Mouse (Mus musculus): ENCODE measurements around the gene Trim40. TPM values are rescaled to one million over a fixed set of nuclear protein-coding genes. Genes with fewer than 3 reads are reported as not detected.

Gene Trim40
- polyA plus RNA-seq (2012; ENCODE audit: insufficient read depth, low replicate concordance): not detected in 2 replicates

DNA sequence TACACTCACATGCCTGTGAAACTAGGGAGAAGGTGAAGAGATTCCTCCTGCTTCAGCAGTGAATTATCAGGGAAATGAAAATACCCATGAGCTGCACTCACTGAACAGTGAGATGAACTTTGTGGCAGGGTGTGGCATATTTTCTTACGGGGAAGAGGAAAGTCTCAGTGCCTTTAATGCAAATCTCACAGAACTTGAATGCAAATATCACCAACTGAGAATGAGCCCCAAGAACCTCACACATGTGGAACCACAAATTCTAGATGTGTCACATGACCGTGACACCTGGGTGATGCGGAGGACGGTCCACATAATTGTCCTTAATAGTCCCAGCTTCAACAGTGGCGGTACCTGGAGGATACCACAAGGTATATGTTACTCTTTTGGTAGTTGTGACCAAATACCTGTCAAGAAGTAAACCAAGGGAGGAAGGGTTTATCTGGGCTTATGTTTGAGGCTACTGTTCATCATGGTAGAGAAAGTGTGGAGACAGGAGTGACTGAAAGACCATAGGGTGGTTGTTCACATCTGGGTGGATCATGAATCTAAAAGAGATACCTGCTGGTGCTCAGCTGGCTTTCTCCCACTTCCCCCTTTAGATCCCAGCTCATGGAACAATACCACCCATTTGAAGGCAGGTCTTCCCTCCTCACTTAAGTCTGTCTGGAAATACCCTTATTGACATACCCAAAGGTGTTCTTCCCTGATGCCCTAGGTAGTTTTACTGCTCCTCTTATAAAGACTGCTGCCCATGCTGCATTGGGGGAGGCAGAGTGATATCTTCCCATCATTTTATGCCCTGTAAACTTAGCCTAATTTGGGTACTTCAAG, at the start of gene Trim40:
Gene Trim40 (minus strand): TSS at position 51 of the 831 bp plus-strand sequence.
- no peaks in the 10 kb centered on the region for H3K9me3 ChIP-seq
- peaks cover 46% of the 10 kb centered on the region for H3K27me3 ChIP-seq (replicated peaks)
- H3K4me3 ChIP-seq (replicated peaks): no peak within 1 kb of the TSS
- H3K36me3 ChIP-seq (replicated peaks; ENCODE audit: low read length): no peaks in the 10 kb centered on the region
- TF ChIP-seq GATA1 (IDR thresholded peaks at IDR 0.05; ENCODE audit: borderline replicate concordance, low read length) (no peak), FLI1 (IDR thresholded peaks at IDR 0.05; ENCODE audit: low read length) (no peak)
- H3K4me1 ChIP-seq: peaks cover 22% of the 10 kb centered on the region

DNA sequence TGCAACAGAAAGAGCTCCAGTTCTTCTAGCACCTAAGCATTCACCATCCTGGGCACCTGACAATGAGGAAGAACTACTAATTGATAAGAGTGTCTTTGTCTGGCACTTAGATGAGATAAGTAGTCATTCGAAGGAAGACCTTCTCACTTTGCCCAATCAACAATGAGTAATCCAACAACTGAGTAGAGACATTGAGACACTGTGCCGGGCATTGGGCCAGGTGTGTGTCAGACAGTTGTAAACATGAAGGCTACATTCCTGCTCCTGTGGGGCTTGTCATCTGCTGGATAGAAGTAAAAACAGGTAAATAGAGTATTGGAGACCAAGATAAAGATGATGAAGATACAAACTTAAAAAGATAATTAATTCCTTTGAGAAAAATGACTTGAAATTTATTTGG, 48.1 kb upstream of the Trim40 start:
- Histone ChIP-seq H3K4me1 (peaks cover 9% of the 10 kb centered on the region), H3K9me3 (peaks cover 8% of the 10 kb centered on the region; the same call in 1 of the 2 replicates), H3K27me3 (replicated peaks) (peaks cover 59% of the 10 kb centered on the region), H3K36me3 (replicated peaks; ENCODE audit: low read length) (no peaks in the 10 kb centered on the region), H3K4me3 (replicated peaks) (no peak overlapping the region)
- TF ChIP-seq GATA1 (IDR thresholded peaks at IDR 0.05; ENCODE audit: borderline replicate concordance, low read length) (no peak), FLI1 (IDR thresholded peaks at IDR 0.05; ENCODE audit: low read length) (no peak)

DNA sequence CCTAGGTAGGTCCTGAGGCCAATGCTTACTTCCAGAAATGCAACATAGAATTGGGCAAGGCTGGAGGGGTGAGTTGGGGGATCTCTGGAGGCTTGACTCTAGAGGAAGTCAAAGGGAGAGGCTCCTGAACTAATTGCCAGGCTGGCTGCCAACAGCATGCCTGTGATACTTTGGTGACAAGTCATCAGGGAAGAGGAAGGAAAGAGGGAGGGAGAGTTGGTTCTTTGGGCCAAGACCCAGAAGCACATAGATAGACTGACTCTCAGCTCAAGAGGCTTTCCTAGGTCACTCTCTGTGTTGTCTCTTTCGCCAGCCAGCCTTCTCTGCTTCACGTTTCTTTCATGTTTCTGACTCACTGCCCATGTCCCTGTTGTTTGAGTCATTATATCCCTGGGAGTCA, 41.9 kb upstream of the Trim40 start:
- H3K27me3 ChIP-seq (replicated peaks): peaks cover 37% of the 10 kb centered on the region
- H3K4me3 ChIP-seq (replicated peaks): no peak overlapping the region
- peaks cover 11% of the 10 kb centered on the region for H3K4me1 ChIP-seq
- TF ChIP-seq GATA1 (IDR thresholded peaks at IDR 0.05; ENCODE audit: borderline replicate concordance, low read length): no peak
- TF ChIP-seq FLI1 (IDR thresholded peaks at IDR 0.05; ENCODE audit: low read length): no peak
- no peaks in the 10 kb centered on the region for H3K36me3 ChIP-seq (replicated peaks; ENCODE audit: low read length)
- H3K9me3 ChIP-seq: no peaks in the 10 kb centered on the region

DNA sequence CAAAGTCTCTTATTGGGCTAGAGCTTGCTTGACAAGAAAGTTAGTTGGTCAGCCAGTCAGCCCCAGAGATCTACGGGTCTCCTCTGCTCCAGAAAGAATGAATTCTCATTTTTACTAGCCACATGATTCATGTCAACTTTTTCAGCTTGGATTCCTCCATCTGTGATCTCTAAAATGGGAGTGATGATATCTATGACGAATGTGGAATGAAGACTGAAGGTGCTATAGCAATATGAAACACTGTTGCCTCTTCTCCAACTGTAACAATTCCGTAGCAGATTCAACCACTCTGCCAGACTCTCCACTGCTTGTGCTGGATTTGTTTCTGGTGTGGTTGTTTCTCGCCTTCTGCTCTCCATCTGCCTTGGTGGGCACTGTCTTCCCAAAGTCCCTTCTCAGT, 41.2 kb upstream of the Trim40 start:
- no peak for TF ChIP-seq FLI1 (IDR thresholded peaks at IDR 0.05; ENCODE audit: low read length)
- no peak for TF ChIP-seq GATA1 (IDR thresholded peaks at IDR 0.05; ENCODE audit: borderline replicate concordance, low read length)
- peaks cover 31% of the 10 kb centered on the region for H3K27me3 ChIP-seq (replicated peaks)
- no peaks in the 10 kb centered on the region for H3K9me3 ChIP-seq
- peaks cover 11% of the 10 kb centered on the region for H3K4me1 ChIP-seq
- no peaks in the 10 kb centered on the region for H3K36me3 ChIP-seq (replicated peaks; ENCODE audit: low read length)
- no peak overlapping the region for H3K4me3 ChIP-seq (replicated peaks)

DNA sequence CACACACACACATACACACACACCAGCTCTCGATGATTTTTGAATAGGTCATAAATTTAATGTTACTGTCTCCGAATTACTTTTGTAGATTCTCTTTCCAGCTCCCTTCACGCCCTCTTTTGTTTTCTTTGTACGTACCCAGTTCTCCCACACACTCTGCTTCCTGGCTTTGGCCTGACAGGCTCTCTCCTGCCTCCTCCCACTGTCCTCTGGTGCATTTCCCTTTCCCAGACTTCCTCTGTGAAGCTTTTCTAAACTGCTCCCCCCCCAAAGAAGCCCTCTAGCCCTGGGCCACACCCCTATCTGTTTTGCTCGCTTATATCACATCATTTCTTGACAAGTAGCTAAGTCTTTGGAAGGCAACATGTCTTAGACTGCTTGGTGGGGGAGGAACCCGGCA, 40.3 kb upstream of the Trim40 start:
- no peaks in the 10 kb centered on the region for H3K36me3 ChIP-seq (replicated peaks; ENCODE audit: low read length)
- peaks cover 11% of the 10 kb centered on the region for H3K4me1 ChIP-seq
- H3K9me3 ChIP-seq: no peaks in the 10 kb centered on the region; the same call in 1 of the 2 replicates
- no peak for TF ChIP-seq FLI1 (IDR thresholded peaks at IDR 0.05; ENCODE audit: low read length)
- no peak overlapping the region for H3K4me3 ChIP-seq (replicated peaks)
- peaks cover 31% of the 10 kb centered on the region for H3K27me3 ChIP-seq (replicated peaks)

DNA sequence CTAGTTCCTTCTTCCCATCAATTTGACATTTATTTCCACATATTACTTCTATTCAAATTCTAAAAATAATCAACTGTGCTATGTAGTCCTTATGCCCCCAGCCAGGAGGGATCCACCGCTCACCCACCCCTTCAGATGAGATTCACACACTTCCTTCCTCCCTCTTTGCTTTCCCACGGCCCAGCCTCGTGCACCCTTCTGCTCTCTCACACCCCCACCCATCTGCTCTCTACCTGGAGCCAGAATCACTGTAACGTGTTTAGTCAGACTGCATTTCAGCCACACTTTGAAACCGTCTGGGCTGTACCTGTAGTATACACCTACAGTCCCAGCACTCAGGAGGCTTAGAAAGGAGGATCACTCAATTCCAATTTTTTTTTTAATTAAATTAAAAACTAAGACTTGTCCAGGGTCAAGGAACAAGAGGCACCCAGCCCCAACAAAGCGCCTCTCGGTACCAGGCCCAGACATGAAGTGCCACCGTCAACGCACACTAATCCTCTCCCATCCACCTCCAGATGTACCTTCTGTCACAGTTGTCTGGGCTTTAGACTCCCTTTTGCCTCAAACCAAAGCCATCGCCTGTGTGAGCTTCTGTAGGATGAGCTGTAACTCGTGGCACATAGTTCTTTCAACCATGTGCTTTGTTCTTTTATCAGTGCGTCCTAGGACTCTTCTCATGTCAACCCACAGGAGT, 39.5 kb upstream of the Trim40 start:
- peaks cover 31% of the 10 kb centered on the region for H3K27me3 ChIP-seq (replicated peaks)
- H3K9me3 ChIP-seq: no peaks in the 10 kb centered on the region; the same call in 1 of the 2 replicates
- H3K4me1 ChIP-seq: peaks cover 11% of the 10 kb centered on the region
- TF ChIP-seq FLI1 (IDR thresholded peaks at IDR 0.05; ENCODE audit: low read length) (no peak), GATA1 (IDR thresholded peaks at IDR 0.05; ENCODE audit: borderline replicate concordance, low read length) (no peak)
- no peaks in the 10 kb centered on the region for H3K36me3 ChIP-seq (replicated peaks; ENCODE audit: low read length)
- no peak overlapping the region for H3K4me3 ChIP-seq (replicated peaks)

DNA sequence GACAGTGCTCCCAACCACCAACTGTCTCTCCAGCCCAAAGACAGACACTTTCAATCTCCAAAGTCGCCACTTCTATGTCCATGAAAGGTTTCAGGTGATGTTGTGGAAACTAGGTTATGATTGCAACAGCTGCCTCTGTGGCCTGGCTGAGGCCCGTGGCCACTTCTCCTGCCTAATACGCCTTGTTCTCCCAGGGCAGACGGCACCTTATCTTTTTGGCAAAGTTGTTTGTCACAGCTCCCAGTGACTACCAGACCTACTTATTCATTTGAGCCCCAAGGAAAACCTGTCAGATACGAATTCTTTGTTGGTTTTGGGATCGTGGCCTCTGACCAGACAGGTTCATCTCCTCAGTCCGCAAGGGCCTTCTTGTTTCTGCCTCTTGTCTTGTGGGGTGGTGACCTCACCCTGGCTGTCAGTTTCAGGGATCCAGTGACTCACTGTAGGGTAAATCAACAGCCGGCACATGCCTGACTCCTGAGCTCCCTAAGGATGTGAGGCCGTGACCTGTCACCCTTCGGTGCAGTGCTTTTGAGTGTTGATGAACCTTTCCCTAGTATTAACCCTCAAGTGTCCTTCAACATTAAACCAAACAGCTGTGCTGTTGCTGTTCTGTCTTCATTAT, 37.7 kb upstream of the Trim40 start:
- H3K36me3 ChIP-seq (replicated peaks; ENCODE audit: low read length): no peaks in the 10 kb centered on the region
- peaks cover 29% of the 10 kb centered on the region for H3K27me3 ChIP-seq (replicated peaks)
- H3K9me3 ChIP-seq: no peaks in the 10 kb centered on the region; the same call in 1 of the 2 replicates
- no peak for TF ChIP-seq GATA1 (IDR thresholded peaks at IDR 0.05; ENCODE audit: borderline replicate concordance, low read length)
- TF ChIP-seq FLI1 (IDR thresholded peaks at IDR 0.05; ENCODE audit: low read length): no peak
- peaks cover 11% of the 10 kb centered on the region for H3K4me1 ChIP-seq
- H3K4me3 ChIP-seq (replicated peaks): no peak overlapping the region

DNA sequence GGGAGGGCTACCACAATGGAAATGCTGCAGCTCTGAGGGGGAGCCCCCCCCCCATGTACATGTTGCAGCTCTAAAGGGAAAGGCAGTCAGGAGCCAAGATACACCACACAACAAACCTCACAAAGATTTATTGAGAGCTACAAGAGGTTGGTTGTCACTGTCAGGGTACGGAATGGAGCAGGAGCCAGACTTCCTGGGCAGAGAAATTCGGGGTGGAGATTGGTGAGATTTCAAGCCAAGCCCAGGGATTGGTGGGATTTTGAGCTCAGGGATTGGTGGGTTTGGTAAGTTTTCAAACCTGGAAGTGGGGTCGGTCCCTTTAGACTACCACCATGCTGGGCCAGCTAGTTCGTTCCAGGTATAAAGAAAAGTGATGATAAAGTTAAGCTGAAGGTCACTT, 33.6 kb upstream of the Trim40 start:
- Histone ChIP-seq H3K4me1 (no peaks in the 10 kb centered on the region), H3K4me3 (replicated peaks) (no peak overlapping the region), H3K27me3 (replicated peaks) (peaks cover 33% of the 10 kb centered on the region), H3K36me3 (replicated peaks; ENCODE audit: low read length) (no peaks in the 10 kb centered on the region), H3K9me3 (no peaks in the 10 kb centered on the region; the same call in 1 of the 2 replicates)
- TF ChIP-seq GATA1 (IDR thresholded peaks at IDR 0.05; ENCODE audit: borderline replicate concordance, low read length) (no peak), FLI1 (IDR thresholded peaks at IDR 0.05; ENCODE audit: low read length) (no peak)

DNA sequence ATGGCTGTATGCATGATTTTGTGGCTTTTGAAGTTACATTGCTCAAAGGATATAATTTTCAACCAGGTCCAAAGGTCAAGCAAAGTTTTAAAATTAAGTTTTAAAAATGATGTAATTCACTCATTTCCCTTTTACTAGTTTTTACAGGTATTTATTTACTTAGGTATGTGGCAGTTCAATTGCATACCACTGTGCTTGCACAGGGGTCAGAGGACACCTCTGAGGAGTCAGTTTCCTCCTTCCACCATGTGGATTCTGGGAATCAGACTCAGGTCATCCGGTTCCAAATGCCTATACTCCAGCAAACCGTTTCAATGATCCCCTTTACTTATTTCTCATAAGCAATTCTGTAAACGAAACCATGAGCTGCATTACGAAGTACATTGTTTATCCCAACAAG, 32.8 kb upstream of the Trim40 start:
- Histone ChIP-seq H3K4me1 (no peaks in the 10 kb centered on the region), H3K36me3 (replicated peaks; ENCODE audit: low read length) (no peaks in the 10 kb centered on the region), H3K27me3 (replicated peaks) (peaks cover 32% of the 10 kb centered on the region), H3K4me3 (replicated peaks) (no peak overlapping the region), H3K9me3 (no peaks in the 10 kb centered on the region; the same call in 1 of the 2 replicates)
- TF ChIP-seq GATA1 (IDR thresholded peaks at IDR 0.05; ENCODE audit: borderline replicate concordance, low read length) (no peak), FLI1 (IDR thresholded peaks at IDR 0.05; ENCODE audit: low read length) (no peak)
